Mouse (Mus musculus) MEL (cell line): ENCODE data around the gene Sema3b. TPM values are rescaled to one million over a fixed set of nuclear protein-coding genes. Genes with fewer than 3 reads are reported as not detected.

Experiments used
- DNase-seq: peaks from one replicate; pipeline ENCODE4 v3.0.0; 2011; ENCODE audit warnings: low read depth, low spot score
- H3K27ac ChIP-seq: 2 replicates; pipeline ENCODE4 v1.5.1; 2012; ENCODE audit warnings: low read depth, mild to moderate bottlenecking, control low read depth, low read length, moderate library complexity; ENCODE audit not compliant: control insufficient read depth
- H3K27me3 ChIP-seq, 2 experiments: fragments of 150-350 bp in 1 of 2; sonication (generic) in 1 of 2; 2 replicates each; pipeline ENCODE4 v1.6.1; 2012; ENCODE audit warnings: low read length in 2 of 2, mild to moderate bottlenecking in 2 of 2, improper control_type of control experiment in 1 of 2, moderate library complexity in 1 of 2; ENCODE audit not compliant: insufficient read depth in 2 of 2, control insufficient read depth in 1 of 2
- H3K36me3 ChIP-seq, 2 experiments: 2 replicates each; pipeline ENCODE4 v1.6.1; 2012 to 2014; ENCODE audit warnings: low read length in 2 of 2, improper control_type of control experiment in 1 of 2, inconsistent platforms in 1 of 2, mild to moderate bottlenecking in 1 of 2; ENCODE audit not compliant: insufficient read depth in 2 of 2, control insufficient read depth in 1 of 2
- H3K4me1 ChIP-seq, 2 experiments: fragments of 150-350 bp in 1 of 2; sonication (generic) in 1 of 2; 2 replicates each; pipeline ENCODE4 v1.6.1; 2012; ENCODE audit warnings: low read length in 2 of 2, improper control_type of control experiment in 1 of 2, mild to moderate bottlenecking in 1 of 2; ENCODE audit not compliant: insufficient read depth in 2 of 2, control insufficient read depth in 1 of 2
- H3K4me3 ChIP-seq, 2 experiments: fragments of 150-350 bp in 1 of 2; sonication (generic) in 1 of 2; 2 replicates each; pipeline ENCODE4 v1.5.1; 2012; ENCODE audit warnings: low read depth in 2 of 2, low read length in 2 of 2, mild to moderate bottlenecking in 2 of 2, moderate library complexity in 2 of 2, control low read depth in 1 of 2, improper control_type of control experiment in 1 of 2; ENCODE audit not compliant: control insufficient read depth in 1 of 2, insufficient read depth in 1 of 2
- H3K79me2 ChIP-seq: 2 replicates; pipeline ENCODE4 v1.6.1; 2012; ENCODE audit warnings: mild to moderate bottlenecking, low read length, moderate library complexity; ENCODE audit not compliant: control insufficient read depth, poor library complexity, insufficient read depth
- H3K9ac ChIP-seq: 2 replicates; pipeline ENCODE4 v1.6.1; 2012; ENCODE audit warnings: low read depth, mild to moderate bottlenecking, control low read depth, low read length, moderate library complexity; ENCODE audit not compliant: control insufficient read depth, poor library complexity, severe bottlenecking
- H3K9me3 ChIP-seq: fragments of 150-350 bp; sonication (generic); replicated peaks from 2 replicates; pipeline ENCODE4 v1.6.1; 2012; ENCODE audit warnings: mild to moderate bottlenecking, low read length, improper control_type of control experiment, moderate library complexity; ENCODE audit not compliant: insufficient read depth
- CHD1 ChIP-seq: IDR thresholded peaks from 2 replicates; pipeline ENCODE4 v1.6.1; 2012; ENCODE audit warnings: low read depth, mild to moderate bottlenecking, inconsistent platforms, low read length, improper control_type of control experiment
- CHD2 ChIP-seq: IDR thresholded peaks from 2 replicates; pipeline ENCODE4 v1.6.1; 2011; ENCODE audit warnings: low read length, improper control_type of control experiment
- CTCF ChIP-seq, 3 experiments: IDR thresholded peaks in 2 of 3; conservative IDR thresholded peaks in 1 of 3; 2 replicates each; pipeline ENCODE4 v1.5.1; 2011 to 2012; ENCODE audit warnings: low read length in 3 of 3, low read depth in 2 of 3, mild to moderate bottlenecking in 2 of 3, improper control_type of control experiment in 1 of 3, inconsistent platforms in 1 of 3, mixed read lengths in 1 of 3, moderate library complexity in 1 of 3; ENCODE audit not compliant: control insufficient read depth in 1 of 3, insufficient read depth in 1 of 3, poor library complexity in 1 of 3, severe bottlenecking in 1 of 3
- E2F4 ChIP-seq: IDR thresholded peaks from 2 replicates; pipeline ENCODE4 v1.6.1; 2011; ENCODE audit warnings: low read depth, low read length, improper control_type of control experiment, borderline replicate concordance
- ELF1 ChIP-seq: IDR thresholded peaks from 2 replicates; pipeline ENCODE4 v1.6.1; 2014; ENCODE audit warnings: low read depth, mild to moderate bottlenecking, inconsistent platforms, low read length, improper control_type of control experiment, moderate library complexity
- ETS1 ChIP-seq: IDR thresholded peaks from 2 replicates; pipeline ENCODE4 v1.6.1; 2012; ENCODE audit warnings: low read depth, mild to moderate bottlenecking, inconsistent platforms, low read length, improper control_type of control experiment, moderate library complexity
- HCFC1 ChIP-seq: IDR thresholded peaks from 2 replicates; pipeline ENCODE4 v1.6.1; 2012; ENCODE audit warnings: low read depth, mild to moderate bottlenecking, inconsistent platforms, low read length, improper control_type of control experiment, moderate library complexity
- KAT2A ChIP-seq: conservative IDR thresholded peaks from 2 replicates; pipeline ENCODE4 v1.6.1; 2012; ENCODE audit warnings: low read depth, low read length, improper control_type of control experiment, inconsistent platforms
- MAFK ChIP-seq: IDR thresholded peaks from 2 replicates; pipeline ENCODE4 v1.6.1; 2011; ENCODE audit warnings: low read depth, mild to moderate bottlenecking, low read length, improper control_type of control experiment, borderline replicate concordance
- MAZ ChIP-seq: IDR thresholded peaks from 2 replicates; pipeline ENCODE4 v1.6.1; 2012; ENCODE audit warnings: low read depth, mild to moderate bottlenecking, inconsistent platforms, low read length, improper control_type of control experiment
- MEF2A ChIP-seq: IDR thresholded peaks from 2 replicates; pipeline ENCODE4 v1.6.1; 2014; ENCODE audit warnings: low read depth, mild to moderate bottlenecking, inconsistent platforms, low read length, improper control_type of control experiment; ENCODE audit not compliant: poor library complexity, insufficient replicate concordance, severe bottlenecking; ENCODE audit errors: extremely low read depth
- MYC ChIP-seq: IDR thresholded peaks from 2 replicates; pipeline ENCODE4 v1.6.1; 2011; ENCODE audit warnings: low read depth, mild to moderate bottlenecking, low read length, improper control_type of control experiment, moderate library complexity
- NELFE ChIP-seq: IDR thresholded peaks from 2 replicates; pipeline ENCODE4 v1.6.1; 2011; ENCODE audit warnings: low read depth, low read length, improper control_type of control experiment
- POLR2AphosphoS2 ChIP-seq: IDR thresholded peaks from 2 replicates; pipeline ENCODE4 v1.6.1; 2011; ENCODE audit warnings: low read length, improper control_type of control experiment
- POLR2AphosphoS5 ChIP-seq: IDR thresholded peaks from 2 replicates; pipeline ENCODE4 v1.6.1; 2012; ENCODE audit warnings: low read depth, borderline replicate concordance, mild to moderate bottlenecking, inconsistent platforms, low read length, moderate library complexity, mixed read lengths
- RAD21 ChIP-seq: IDR thresholded peaks from 2 replicates; pipeline ENCODE4 v1.6.1; 2011; ENCODE audit warnings: mild to moderate bottlenecking, low read depth, low read length, improper control_type of control experiment
- RCOR1 ChIP-seq: IDR thresholded peaks from 2 replicates; pipeline ENCODE4 v1.6.1; 2012; ENCODE audit warnings: low read depth, mild to moderate bottlenecking, inconsistent platforms, low read length, improper control_type of control experiment
- SMC3 ChIP-seq: IDR thresholded peaks from 2 replicates; pipeline ENCODE4 v1.6.1; 2011; ENCODE audit warnings: low read depth, low read length, improper control_type of control experiment
- TAL1 ChIP-seq: IDR thresholded peaks from 2 replicates; pipeline ENCODE4 v1.6.1; 2012; ENCODE audit warnings: mild to moderate bottlenecking, inconsistent platforms, low read length, moderate library complexity, mixed read lengths
- TBP ChIP-seq: IDR thresholded peaks from 2 replicates; pipeline ENCODE4 v1.8.0; 2011; ENCODE audit warnings: low read depth, low read length, improper control_type of control experiment
- USF1 ChIP-seq: IDR thresholded peaks from 2 replicates; pipeline ENCODE4 v1.6.1; 2014; ENCODE audit warnings: low read depth, mild to moderate bottlenecking, inconsistent platforms, low read length, improper control_type of control experiment, moderate library complexity
- USF2 ChIP-seq, 2 experiments: IDR thresholded peaks; 2 replicates each; pipeline ENCODE4 v1.6.1; 2011 to 2012; ENCODE audit warnings: improper control_type of control experiment in 2 of 2, low read length in 2 of 2, borderline replicate concordance in 1 of 2, inconsistent platforms in 1 of 2, low read depth in 1 of 2, mild to moderate bottlenecking in 1 of 2; ENCODE audit not compliant: insufficient read depth in 1 of 2
- ZC3H11A ChIP-seq: IDR thresholded peaks from 2 replicates; pipeline ENCODE4 v1.6.1; 2012; ENCODE audit warnings: low read depth, mild to moderate bottlenecking, inconsistent platforms, low read length, improper control_type of control experiment
- ZKSCAN1 ChIP-seq: IDR thresholded peaks from 2 replicates; pipeline ENCODE4 v1.6.1; 2012; ENCODE audit warnings: low read depth, mild to moderate bottlenecking, inconsistent platforms, low read length, improper control_type of control experiment, moderate library complexity
- ZMIZ1 ChIP-seq: IDR thresholded peaks from 2 replicates; pipeline ENCODE4 v1.6.1; 2012; ENCODE audit warnings: low read depth, mild to moderate bottlenecking, inconsistent platforms, low read length, improper control_type of control experiment, moderate library complexity
- polyA plus RNA-seq, 2 experiments: library from polyadenylated mRNA; stranded (reverse) in 1 of 2; unstranded in 1 of 2; fragments of >175 nt in 1 of 2; fragments of >200 nt in 1 of 2; gene quantifications; 2 replicates each; pipeline versions ENCODE4 v1.2.1 to v1.2.4; 2012; ENCODE audit warnings: low replicate concordance in 2 of 2, low read depth in 1 of 2; ENCODE audit not compliant: insufficient read length in 2 of 2, insufficient read depth in 1 of 2, missing spikeins in 1 of 2
- total RNA-seq: library from RNA; depleted of rRNA; stranded (reverse); fragments of 300-350 nt; gene quantifications from 2 replicates; pipeline ENCODE4 v1.2.3, GENCODE M21; 2012

Sema3b gene
- total and polyA plus RNA-seq, 3 experiments, result 0.04 to 0.21 TPM; not detected in 1

- Histone ChIP-seq H3K4me1 (no peaks in the 10 kb centered on the region), H3K27me3 (peaks cover 4% of the 10 kb centered on the region in 2 experiments), H3K4me3 (no peak overlapping the region), H3K9ac (no peak overlapping the region), H3K9me3 (no peaks in the 10 kb centered on the region), H3K27ac (no peak overlapping the region), H3K79me2 (no peaks in the 10 kb centered on the region), H3K36me3 (no peaks in the 10 kb centered on the region)
- no peak for DNase-seq
- no peak for TF ChIP-seq E2F4
- TF ChIP-seq ZMIZ1, result no peak
- no peak for TF ChIP-seq CHD2
- no peak for TF ChIP-seq RCOR1
- no peak for TF ChIP-seq NELFE
- TF ChIP-seq CTCF (IDR thresholded peaks at IDR 0.05 in 2 of 3, conservative IDR thresholded peaks at IDR 0.05 in 1 of 3; ENCODE audit: control insufficient read depth in 1 of 3, insufficient read depth in 1 of 3, low read depth in 2 of 3, low read length in 3 of 3, poor library complexity in 1 of 3, severe bottlenecking in 1 of 3), result no peak
- TF ChIP-seq ZC3H11A, result no peak
- no peak for TF ChIP-seq ELF1
- TF ChIP-seq MAZ, result no peak
- TF ChIP-seq RAD21, result no peak
- TF ChIP-seq POLR2AphosphoS2, result no peak
- no peak for TF ChIP-seq TAL1
- TF ChIP-seq CHD1, result no peak
These were observed 41.9 kb upstream of the Sema3b start for GRCm38 (mm10) chr9:107650708-107651481.

GRCm38 (mm10) chr9:107650225-107650624 is 41.2 kb upstream of the Sema3b start:
- no peaks in the 10 kb centered on the region for H3K36me3 ChIP-seq
- H3K4me1 ChIP-seq, result peaks cover 0 to 3% of the 10 kb centered on the region in 2 experiments; a peak in 1 of 4 replicates
- TF ChIP-seq CTCF (IDR thresholded peaks at IDR 0.05 in 2 of 3, conservative IDR thresholded peaks at IDR 0.05 in 1 of 3; ENCODE audit: control insufficient read depth in 1 of 3, insufficient read depth in 1 of 3, low read depth in 2 of 3, low read length in 3 of 3, poor library complexity in 1 of 3, severe bottlenecking in 1 of 3), result no peak
- TF ChIP-seq MYC, result no peak
- no peak for TF ChIP-seq POLR2AphosphoS2
- no peak for TF ChIP-seq RCOR1
- no peak for TF ChIP-seq HCFC1
- no peak for TF ChIP-seq TBP
- TF ChIP-seq ETS1, result no peak
- TF ChIP-seq MEF2A, result no peak
- TF ChIP-seq MAFK, result no peak
- TF ChIP-seq USF1, result no peak
- TF ChIP-seq E2F4, result no peak
- no peak for TF ChIP-seq POLR2AphosphoS5
- TF ChIP-seq SMC3, result no peak
- no peak for TF ChIP-seq ZKSCAN1
- TF ChIP-seq ZMIZ1, result no peak
- TF ChIP-seq KAT2A, result no peak
- TF ChIP-seq USF2 (IDR thresholded peaks at IDR 0.05; ENCODE audit: borderline replicate concordance in 1 of 2, insufficient read depth in 1 of 2, low read depth in 1 of 2, low read length in 2 of 2), result no peak
- no peak for TF ChIP-seq MAZ
- no peak for TF ChIP-seq TAL1
- no peaks in the 10 kb centered on the region for H3K9me3 ChIP-seq
- H3K9ac ChIP-seq, result no peak overlapping the region
- no peaks in the 10 kb centered on the region for H3K79me2 ChIP-seq
- no peak for DNase-seq
- no peak overlapping the region for H3K4me3 ChIP-seq
- H3K27ac ChIP-seq, result no peak overlapping the region
- peaks cover 3 to 4% of the 10 kb centered on the region in 2 experiments; a peak in 3 of 4 replicates for H3K27me3 ChIP-seq
